Mouse (Mus musculus): Measurements from ENCODE around the gene Meltf. TPM values are rescaled to one million over a fixed set of nuclear protein-coding genes. Genes with fewer than 3 reads are reported as not detected.

Gene Meltf
- 0.11 and 1.4 TPM in 2 replicates for polyA plus RNA-seq (2015; fragmentation: Nextera tagmentation; extraction: Ambion mirVana)

DNA sequence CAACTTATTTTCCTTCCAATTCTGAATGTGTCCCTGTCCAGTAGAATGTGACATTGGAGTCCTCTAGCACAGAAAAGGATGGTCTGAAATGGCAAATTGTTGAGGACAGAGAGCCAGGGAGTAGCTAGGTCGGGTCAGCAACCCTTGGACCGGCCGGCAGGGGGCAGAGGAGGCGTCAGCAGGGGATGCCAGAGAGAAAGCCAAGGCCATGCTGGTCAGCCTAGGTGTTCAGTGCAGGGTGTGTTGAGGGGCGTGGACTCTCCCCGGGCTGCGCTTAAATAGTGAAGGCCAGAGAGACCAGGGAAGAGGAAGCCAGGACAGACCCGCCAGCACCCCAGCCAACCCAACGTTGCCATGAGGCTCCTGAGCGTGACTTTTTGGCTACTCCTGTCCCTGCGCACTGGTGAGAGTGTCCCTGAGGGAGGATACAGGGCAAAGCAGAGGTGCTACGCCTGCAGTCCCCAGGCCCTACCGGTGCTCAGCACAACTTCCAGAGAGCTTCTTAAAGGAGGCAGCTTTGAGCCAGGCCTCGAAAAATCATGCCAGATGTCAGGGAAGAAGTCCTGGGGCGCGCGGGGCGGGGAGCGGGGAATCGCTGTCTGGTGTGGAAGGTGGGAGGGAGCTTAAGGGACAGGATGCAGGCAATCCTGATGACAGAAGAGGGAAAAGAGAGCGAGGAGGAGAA, at the start of gene Meltf:
TSS of gene Meltf (plus strand) at position 238 of the 685 bp plus-strand sequence.

DNA sequence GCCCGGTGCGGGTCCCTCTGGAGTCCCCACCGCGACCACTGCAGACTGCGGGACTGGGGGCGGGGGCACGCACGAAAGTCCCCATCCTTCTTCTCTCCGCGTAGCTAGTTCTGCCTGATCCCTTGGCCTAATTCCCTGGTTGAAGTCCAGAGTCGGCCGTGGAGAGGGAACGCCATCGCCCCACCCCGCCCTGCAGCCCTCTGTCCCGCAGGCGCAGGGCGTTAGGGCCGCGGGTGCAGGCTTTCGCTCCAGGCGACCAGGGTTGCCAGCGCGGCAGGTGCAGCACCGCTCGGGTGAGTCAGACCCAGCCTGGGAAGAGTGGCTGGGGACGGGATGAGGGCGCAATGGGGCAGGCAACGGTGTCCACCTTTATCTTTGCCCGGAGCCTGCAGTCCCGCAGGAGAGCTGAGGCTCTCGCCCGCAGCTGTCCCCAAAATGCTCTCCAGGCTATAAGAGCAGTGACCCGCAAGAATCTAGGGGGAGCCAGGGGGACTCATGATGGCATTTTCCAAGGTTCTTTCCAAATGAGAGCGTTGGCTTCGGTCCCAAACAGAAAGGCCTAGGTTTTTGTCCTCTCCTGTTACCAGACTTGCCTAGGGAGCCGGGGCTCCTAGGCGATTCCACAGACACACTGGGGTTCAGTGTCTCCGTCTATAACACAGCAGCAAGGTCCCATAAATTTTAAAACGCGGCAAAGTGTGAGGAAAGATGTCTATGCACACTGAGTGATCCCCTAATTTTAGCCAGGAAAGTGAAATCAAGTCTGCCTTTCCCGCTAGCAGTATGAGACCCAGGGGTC, 55.3 kb downstream of the Meltf start, which contains the start of gene Pigz:
TSS of gene Pigz (plus strand) at position 101 of the 799 bp plus-strand sequence.

DNA sequence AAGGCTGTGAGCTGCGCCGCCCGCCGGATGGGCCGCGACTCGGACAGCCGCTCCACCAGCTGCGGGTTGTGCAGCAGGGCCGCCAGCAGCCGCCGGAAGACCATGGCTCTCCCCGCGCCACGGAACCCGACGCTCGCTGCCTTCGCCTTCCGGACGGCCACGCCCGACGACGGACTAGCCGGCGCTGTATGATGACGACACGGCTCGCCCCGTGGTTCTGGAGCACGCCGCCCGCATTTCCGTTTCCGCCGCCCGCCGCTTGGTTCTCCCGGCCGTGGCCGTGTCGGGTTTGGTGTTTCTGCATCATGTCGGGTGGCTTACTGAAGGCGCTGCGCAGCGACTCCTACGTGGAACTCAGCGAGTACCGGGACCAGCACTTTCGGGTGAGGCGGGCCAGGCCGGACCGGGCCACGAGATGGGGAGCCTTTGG, 69.8 kb downstream of the Meltf start, which contains the start of the genes 0610012G03Rik and Ncbp2:
TSS of gene 0610012G03Rik (minus strand) at position 150 of the 430 bp plus-strand sequence.
TSS of gene Ncbp2 (plus strand) at position 169 of the 430 bp plus-strand sequence.

Other genes with a start within 250 kb of the Meltf start
- 9.2 and 14.3 TPM in 2 replicates for gene Dlg1, start 215.4 kb upstream of the Meltf start, polyA plus RNA-seq (2015; fragmentation: Nextera tagmentation; extraction: Ambion mirVana)
- gene Pigz, start 55.0 kb downstream of the Meltf start, polyA plus RNA-seq (2015; fragmentation: Nextera tagmentation; extraction: Ambion mirVana) = 0.58 and 0.68 TPM in 2 replicates
- 101 and 102 TPM in 2 replicates for gene 0610012G03Rik, start 69.7 kb downstream of the Meltf start, polyA plus RNA-seq (2015; fragmentation: Nextera tagmentation; extraction: Ambion mirVana)
- 66.3 and 74.1 TPM in 2 replicates for gene Ncbp2, start 69.7 kb downstream of the Meltf start, polyA plus RNA-seq (2015; fragmentation: Nextera tagmentation; extraction: Ambion mirVana)
- gene Senp5, start 124.5 kb downstream of the Meltf start, polyA plus RNA-seq (2015; fragmentation: Nextera tagmentation; extraction: Ambion mirVana) = 5.7 and 7.3 TPM in 2 replicates
- gene Pak2, start 200.5 kb downstream of the Meltf start, polyA plus RNA-seq (2015; fragmentation: Nextera tagmentation; extraction: Ambion mirVana) = 17.1 and 22.1 TPM in 2 replicates
- gene Pigx, start 220.9 kb downstream of the Meltf start, polyA plus RNA-seq (2015; fragmentation: Nextera tagmentation; extraction: Ambion mirVana) = 88.6 and 126 TPM in 2 replicates
- gene Cep19, start 221.0 kb downstream of the Meltf start, polyA plus RNA-seq (2015; fragmentation: Nextera tagmentation; extraction: Ambion mirVana) = 23.5 and 34.4 TPM in 2 replicates

Measured in adrenal gland, postnatal 0 days (tissue).